Mouse (Mus musculus) limb, embryonic 14.5 days (tissue): ENCODE results near the gene Wwox. TPM values are rescaled to one million over a fixed set of nuclear protein-coding genes. Genes with fewer than 3 reads are reported as not detected.

Experiments
- ATAC-seq: fragments of 200-750 bp; cut with Nextera tagmentation; 2 replicates; pipeline ENCODE4 v1.8.0; 2017; ENCODE audit warnings: low read depth, moderate number of reproducible peaks, moderate TSS enrichment; ENCODE audit not compliant: low FRiP score
- DNase-seq: peaks from one replicate; pipeline ENCODE4 v3.0.0-alpha.2; 2015; ENCODE audit warnings: low spot score
- H3K27ac ChIP-seq: fragments of 300-500 bp; sonication (generic); replicated peaks from 2 replicates; pipeline ENCODE4 v1.5.1; 2014; ENCODE audit warnings: low read depth, mild to moderate bottlenecking, low read length, moderate library complexity, mixed read lengths
- H3K27me3 ChIP-seq: fragments of 300-500 bp; sonication (generic); 2 replicates; pipeline ENCODE4 v1.6.1; 2014; ENCODE audit warnings: low read length, mixed read lengths; ENCODE audit not compliant: control insufficient read depth, insufficient read depth
- H3K36me3 ChIP-seq: fragments of 300-500 bp; sonication (generic); 2 replicates; pipeline ENCODE4 v1.6.1; 2014; ENCODE audit warnings: mild to moderate bottlenecking, low read length, moderate library complexity, mixed read lengths; ENCODE audit not compliant: control insufficient read depth, insufficient read depth
- H3K4me1 ChIP-seq: fragments of 300-500 bp; sonication (generic); 2 replicates; pipeline ENCODE4 v1.6.1; 2014; ENCODE audit warnings: antibody characterized with exemption, low read length, mixed read lengths; ENCODE audit not compliant: control insufficient read depth, insufficient read depth
- H3K4me2 ChIP-seq: fragments of 300-500 bp; sonication (generic); replicated peaks from 2 replicates; pipeline ENCODE4 v1.6.1; 2014; ENCODE audit warnings: low read depth, mild to moderate bottlenecking, low read length, moderate library complexity; ENCODE audit not compliant: severe bottlenecking
- H3K4me3 ChIP-seq: fragments of 300-500 bp; sonication (generic); replicated peaks from 2 replicates; pipeline ENCODE4 v1.5.1; 2014; ENCODE audit warnings: low read length
- H3K9ac ChIP-seq: fragments of 300-500 bp; sonication (generic); 2 replicates; pipeline ENCODE4 v1.6.1; 2014; ENCODE audit warnings: mild to moderate bottlenecking, low read depth, low read length, moderate library complexity; ENCODE audit not compliant: severe bottlenecking
- H3K9me3 ChIP-seq: fragments of 300-500 bp; sonication (generic); 2 replicates; pipeline ENCODE4 v1.6.1; 2016; ENCODE audit warnings: low read length; ENCODE audit not compliant: control insufficient read depth
- POLR2A ChIP-seq: fragments of 200-500 bp; IDR thresholded peaks from 2 replicates; pipeline ENCODE4 v1.8.0; 2012; ENCODE audit warnings: inconsistent platforms, mild to moderate bottlenecking, moderate library complexity, borderline replicate concordance; ENCODE audit not compliant: insufficient read depth, insufficient read length; ENCODE audit errors: extremely low read depth
- WGBS: fragments of 180-500 bp; shearing (Covaris S2); extraction: QIAGEN DNeasy Blood & Tissue Kit; methylation state at CpG from one replicate; pipeline ENCODE4 v1.1.7; 2014; 5-methylcytosine and 5-hydroxymethylcytosine counted together
- polyA plus RNA-seq, 2 experiments: library from polyadenylated mRNA; depleted of rRNA in 1 of 2; stranded (reverse) in 1 of 2; unstranded in 1 of 2; fragments of >200 nt; fragmentation: Nextera tagmentation in 1 of 2; extraction: Ambion mirVana in 1 of 2; gene quantifications; 2 replicates each; pipeline versions ENCODE4 v1.2.1 to v1.2.3; 2012 to 2014

The Wwox gene
- polyA plus RNA-seq, 2 experiments = 8.6 to 9.4 TPM

DNA sequence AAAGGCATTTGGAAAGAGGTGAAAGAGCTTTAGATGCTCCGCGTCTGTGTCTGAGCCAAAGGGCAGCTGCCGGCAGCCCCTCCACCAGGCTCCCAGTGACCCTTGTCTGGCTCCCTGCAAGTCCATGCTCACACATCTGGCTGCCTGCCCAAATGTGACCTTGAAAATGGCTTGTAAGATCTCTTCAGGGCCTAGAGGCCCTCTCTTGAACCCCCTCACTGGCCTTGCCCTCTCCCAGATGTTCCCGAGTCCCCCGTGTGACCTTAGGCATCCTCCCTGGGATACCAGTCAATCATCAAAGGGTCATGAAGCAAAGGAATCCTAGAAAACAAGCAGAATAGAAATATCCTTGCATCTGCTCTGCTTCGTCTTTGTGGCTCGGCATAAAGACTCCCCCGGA is 567.1 kb downstream of the Wwox start:
- H3K9me3 ChIP-seq = no peaks in the 10 kb centered on the region
- no peak overlapping the region for H3K4me3 ChIP-seq
- no peak overlapping the region for H3K9ac ChIP-seq
- no peak overlapping the region for H3K27ac ChIP-seq
- H3K27me3 ChIP-seq = no peaks in the 10 kb centered on the region
- no peaks in the 10 kb centered on the region for H3K36me3 ChIP-seq
- DNase-seq (no peak), ATAC-seq (no peak)
- TF ChIP-seq POLR2A = no peak
- WGBS = 63% methylated on average over 8 of the region's 8 CpGs
- peaks cover 11% of the 10 kb centered on the region for H3K4me1 ChIP-seq
- H3K4me2 ChIP-seq = no peak overlapping the region

DNA sequence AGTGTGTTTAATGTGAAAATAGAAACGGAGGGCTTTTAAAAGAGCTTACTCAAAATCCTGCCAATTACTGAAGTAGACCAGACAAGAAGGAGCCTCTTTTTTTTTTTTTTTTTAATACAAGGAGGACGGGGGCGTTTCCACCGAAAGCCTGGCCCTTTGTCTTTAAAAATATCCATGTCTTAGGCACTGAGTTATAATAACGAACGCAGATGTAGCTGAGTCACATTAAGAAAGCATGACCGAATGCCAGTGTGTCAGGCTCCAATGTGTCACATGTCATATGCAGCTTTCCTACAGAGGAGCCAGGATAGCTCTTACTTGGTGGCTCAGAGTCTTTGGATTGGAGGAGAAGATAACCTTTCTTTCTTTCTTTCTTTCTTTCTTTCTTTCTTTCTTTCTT is 567.8 kb downstream of the Wwox start:
- Histone ChIP-seq H3K4me3 (no peak overlapping the region), H3K9me3 (no peaks in the 10 kb centered on the region), H3K4me1 (peaks cover 11% of the 10 kb centered on the region), H3K27me3 (no peaks in the 10 kb centered on the region), H3K27ac (no peak overlapping the region), H3K4me2 (no peak overlapping the region), H3K9ac (no peak overlapping the region), H3K36me3 (no peaks in the 10 kb centered on the region)
- TF ChIP-seq POLR2A = no peak
- DNase-seq (no peak), ATAC-seq (no peak)
- 55% methylated on average over 7 of the region's 7 CpGs for WGBS

DNA sequence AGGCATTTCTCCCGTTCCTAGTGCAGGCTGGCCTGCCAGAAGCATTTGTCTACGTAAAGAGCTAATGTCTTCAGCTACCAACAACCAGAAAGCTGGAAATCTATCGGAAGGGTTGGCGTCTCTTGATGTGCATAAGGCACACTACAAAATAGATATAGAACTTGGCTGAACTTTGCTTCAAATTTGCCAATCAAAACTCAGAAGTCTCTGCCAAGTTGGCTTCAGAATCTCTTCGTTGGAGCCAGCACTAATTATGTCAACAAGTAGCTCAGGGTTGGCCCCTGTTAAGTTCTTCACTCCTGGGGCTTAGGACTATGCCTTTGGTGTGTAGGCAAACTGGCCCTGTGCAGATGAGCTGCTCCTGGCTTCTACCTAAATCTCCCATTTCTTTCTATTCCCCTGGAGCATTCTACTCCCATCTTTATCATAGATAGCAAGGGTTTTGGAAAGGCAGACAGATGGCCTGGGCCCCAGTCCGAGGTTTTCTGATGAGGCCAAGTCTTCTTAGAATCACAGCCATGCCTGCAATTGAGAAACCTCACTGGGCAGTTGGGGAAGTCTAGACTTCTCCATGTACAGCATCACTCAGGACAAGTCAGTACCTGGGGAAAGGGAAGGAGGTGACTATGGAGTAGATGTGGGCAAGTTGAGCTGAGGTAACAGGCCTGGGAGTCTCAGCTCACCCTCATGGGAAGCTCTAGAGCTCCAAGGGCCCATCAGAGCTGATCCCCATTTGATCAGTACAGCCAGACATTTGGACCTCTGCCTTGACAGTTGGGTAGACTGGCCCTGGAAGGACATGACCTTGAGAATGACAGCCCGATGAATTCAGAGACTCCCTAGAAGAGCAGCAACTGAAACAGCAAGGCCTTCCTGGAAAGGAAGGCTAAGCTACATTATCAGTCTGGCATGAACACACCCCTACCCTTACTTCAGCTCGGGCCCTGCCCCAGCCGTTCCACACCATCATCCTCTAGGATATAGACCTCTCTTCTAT is 569.5 kb downstream of the Wwox start:
- H3K4me1 ChIP-seq = peaks cover 11% of the 10 kb centered on the region
- no peaks in the 10 kb centered on the region for H3K36me3 ChIP-seq
- H3K9ac ChIP-seq = no peak overlapping the region
- TF ChIP-seq POLR2A = no peak
- ATAC-seq = no peak
- no peak overlapping the region for H3K4me3 ChIP-seq
- DNase-seq = peak; percentile 53
- no peaks in the 10 kb centered on the region for H3K9me3 ChIP-seq
- 78% methylated on average over 9 of the region's 9 CpGs for WGBS
- no peaks in the 10 kb centered on the region for H3K27me3 ChIP-seq
- no peak overlapping the region for H3K4me2 ChIP-seq
- no peak overlapping the region for H3K27ac ChIP-seq

DNA sequence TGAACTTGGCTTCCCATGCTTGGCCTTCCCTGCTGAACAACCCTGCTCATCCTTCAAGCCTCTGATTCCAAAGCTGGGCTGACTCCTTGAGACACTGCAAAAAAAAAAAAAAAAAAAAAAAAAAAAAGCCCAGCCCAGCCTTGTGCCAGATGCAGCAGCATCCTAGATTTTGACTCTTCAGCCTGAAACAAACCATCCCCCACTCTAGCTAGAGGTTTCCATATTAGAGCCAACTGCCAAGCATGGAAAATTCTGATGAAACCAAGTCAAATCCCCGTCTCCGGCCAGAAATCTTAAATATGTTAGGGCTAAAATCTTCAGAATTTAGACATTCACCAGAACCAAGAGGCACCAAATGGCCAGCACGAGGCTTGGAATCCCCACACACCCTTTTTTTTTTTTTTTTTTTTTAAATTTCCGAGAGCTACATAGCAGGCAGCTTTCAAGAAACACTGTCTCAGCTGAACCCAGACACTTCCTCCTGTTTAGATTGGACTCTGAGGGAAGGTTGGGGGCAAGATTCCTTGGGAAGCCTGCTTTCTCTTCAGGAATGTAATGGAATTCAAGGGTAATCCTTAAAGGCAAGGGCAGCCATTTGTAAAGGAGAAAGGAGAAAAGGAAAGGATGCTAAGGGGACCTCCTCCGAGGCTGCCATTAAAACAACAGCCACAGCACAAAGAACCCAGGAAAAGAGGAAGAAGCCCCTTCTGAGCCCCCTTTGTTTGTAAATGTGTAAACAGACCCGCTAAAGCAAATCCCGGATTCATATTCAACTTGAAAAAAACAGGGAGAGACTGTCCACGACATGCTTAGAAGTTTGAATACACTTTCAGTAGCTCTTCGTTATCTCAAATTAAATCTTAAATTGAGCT is 570.7 kb downstream of the Wwox start:
- no peak overlapping the region for H3K4me2 ChIP-seq
- H3K36me3 ChIP-seq = no peaks in the 10 kb centered on the region
- no peaks in the 10 kb centered on the region for H3K9me3 ChIP-seq
- WGBS = 44% methylated on average over 9 of the region's 9 CpGs
- H3K27ac ChIP-seq = 0 out of 2 replicates have a peak overlapping the region, but pooled peaks have one; percentile 20
- no peak overlapping the region for H3K9ac ChIP-seq
- ATAC-seq (no peak), DNase-seq (peak; percentile 48)
- H3K4me1 ChIP-seq = peaks cover 11% of the 10 kb centered on the region
- no peak for TF ChIP-seq POLR2A
- no peaks in the 10 kb centered on the region for H3K27me3 ChIP-seq
- H3K4me3 ChIP-seq = no peak overlapping the region

DNA sequence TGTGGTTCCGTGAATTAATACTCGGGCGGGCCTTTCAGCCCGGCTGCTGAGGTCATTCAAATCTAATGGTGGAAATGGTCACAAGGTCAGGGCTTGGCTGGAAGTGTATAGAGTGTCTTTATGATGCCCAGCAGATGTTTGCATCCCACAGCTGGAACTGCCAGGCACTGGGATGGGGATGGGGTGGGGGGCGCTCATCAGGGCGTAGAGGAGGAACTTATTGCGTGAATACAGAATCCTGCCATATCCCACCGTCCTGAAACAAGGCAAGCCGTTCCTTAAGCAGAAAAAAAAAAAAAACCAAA is 571.3 kb downstream of the Wwox start:
- no peak for ATAC-seq
- WGBS = 64% methylated on average over 9 of the region's 9 CpGs
- Histone ChIP-seq H3K4me3 (no peak overlapping the region), H3K27ac (no peak overlapping the region), H3K4me1 (peaks cover 11% of the 10 kb centered on the region), H3K9me3 (no peaks in the 10 kb centered on the region), H3K4me2 (no peak overlapping the region), H3K27me3 (no peaks in the 10 kb centered on the region), H3K9ac (no peak overlapping the region), H3K36me3 (no peaks in the 10 kb centered on the region)
- no peak for DNase-seq
- no peak for TF ChIP-seq POLR2A
